In the genomic region with DNA sequence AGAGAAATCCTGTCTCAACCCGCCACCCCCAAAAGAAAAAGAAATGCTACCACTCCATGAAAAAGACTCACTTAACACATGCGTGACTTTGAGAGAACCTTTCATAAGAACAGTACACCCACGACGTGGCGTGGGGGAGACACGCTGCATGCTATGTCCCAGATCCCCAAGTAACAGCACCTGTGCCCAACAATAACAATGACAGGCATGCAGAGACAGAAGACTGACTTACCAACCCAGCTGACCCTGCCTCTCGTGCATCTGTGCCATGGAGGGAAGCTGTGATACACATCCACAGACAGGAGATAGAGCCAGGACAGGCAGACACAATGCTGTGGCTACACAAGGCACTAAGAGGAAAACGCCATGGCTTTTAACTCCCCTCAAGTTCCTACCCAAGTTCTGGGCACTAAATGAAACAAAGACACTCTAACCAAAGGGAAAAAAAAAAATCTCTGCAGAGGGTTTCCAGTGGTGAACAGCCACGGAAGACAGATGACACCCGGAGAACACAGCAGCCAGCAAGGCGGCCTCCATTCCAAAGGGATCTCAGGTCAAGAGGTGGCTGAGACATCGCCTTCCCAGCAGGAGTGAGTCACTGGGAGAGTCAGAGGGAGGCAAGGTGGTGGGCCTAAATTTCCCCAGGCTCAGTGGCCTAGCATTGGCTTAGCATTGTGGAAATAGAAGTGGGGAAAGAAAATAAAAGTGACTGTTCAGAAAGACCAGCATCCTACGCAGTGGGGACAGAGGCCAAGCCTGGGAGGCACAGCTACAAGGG, we compare ENCODE assay signal across 20 mouse cellular contexts. TPM values are rescaled to one million over a fixed set of nuclear protein-coding genes. Genes with fewer than 3 reads are reported as not detected.
DNase-seq lines count a peak whose midpoint lies in the region; ATAC-seq and TF ChIP-seq lines count a peak whose summit lies in the region.
"Had no signal": no experiment of that assay in that cellular context is flagged by ENCODE, and none has a peak within 500 bp of the region (broad histone marks: within the 10 kb centered on the region; RNA-seq: fewer than 3 reads in every experiment).

No protein-coding gene starts in this region.

- H3K4me2 ChIP-seq in heart, embryonic 11.5 days: no peak overlapping the region
- H3K4me2 ChIP-seq: forebrain, embryonic 12.5 days; forebrain, embryonic 15.5 days; hindbrain, embryonic 13.5 days had no signal

- H3K4me1 ChIP-seq in heart, embryonic 11.5 days (ENCODE audit: control insufficient read depth, insufficient read depth, low read length): peaks cover 1% of the 10 kb centered on the region
- H3K4me1 ChIP-seq in embryonic fibroblast, embryonic 13.5 days (ENCODE audit: control insufficient read depth, insufficient read depth, low read length): peaks cover 15% of the 10 kb centered on the region

- no peak for TF ChIP-seq POLR2A in embryonic fibroblast, embryonic 13.5 days (IDR thresholded peaks at IDR 0.05; ENCODE audit: low read depth, low read length)

- no peaks in the 10 kb centered on the region for H3K36me3 ChIP-seq in heart, embryonic 11.5 days (ENCODE audit: control insufficient read depth, insufficient read depth, low read length)
- H3K36me3 ChIP-seq: forebrain, embryonic 15.5 days; heart, embryonic 10.5 days; hindbrain, embryonic 13.5 days had no signal

- WGBS in heart, embryonic 11.5 days (ENCODE audit: insufficient replicate concordance): 82% methylated on average over 13 of the region's 13 CpGs

- DNase-seq in heart, adult 11 months: no peak
- DNase-seq in 3T3-L1 (ENCODE audit: low read depth, low spot score): peak; percentile 85
- DNase-seq in left cerebral cortex, adult 9 months (ENCODE audit: low spot score in 2 of 2): no peak
- DNase-seq: adrenal gland, postnatal 10 days; cerebellum, adult 18-20 months; cerebellum, adult 9-10 months; cerebellum, postnatal 14 days; gastrocnemius, postnatal 25 days; heart, adult 2 months; kidney, adult 18-20 months had no signal

- no peak for ATAC-seq in heart, embryonic 11.5 days (replicated peaks; ENCODE audit: insufficient number of reproducible peaks, low FRiP score, low TSS enrichment)
- no peak for ATAC-seq in erythroid progenitor cell, adult 5-6 weeks (replicated peaks; ENCODE audit: low FRiP score, poor library complexity, severe bottlenecking)
- ATAC-seq: forebrain, embryonic 15.5 days; hindbrain, postnatal 0 days; inflammation-experienced regulatory T-cells, adult 6 months; intestine, embryonic 16.5 days had no signal

- H3K9me3 ChIP-seq in heart, embryonic 11.5 days (replicated peaks; ENCODE audit: control insufficient read depth, low read length): no peaks in the 10 kb centered on the region
- H3K9me3 ChIP-seq: forebrain, embryonic 12.5 days; forebrain, embryonic 15.5 days; heart, embryonic 10.5 days; hindbrain, embryonic 13.5 days had no signal

- no peaks in the 10 kb centered on the region for H3K27me3 ChIP-seq in heart, embryonic 11.5 days (ENCODE audit: control insufficient read depth, insufficient read depth, low read length)
- H3K27me3 ChIP-seq: forebrain, embryonic 12.5 days; forebrain, embryonic 15.5 days; hindbrain, embryonic 13.5 days had no signal

- no peak for TF ChIP-seq CTCF in embryonic fibroblast, embryonic 13.5 days (IDR thresholded peaks at IDR 0.05; ENCODE audit: borderline replicate concordance, insufficient read depth, low read length)

- H3K9ac ChIP-seq in heart, embryonic 11.5 days (ENCODE audit: low read depth, low read length): peak overlapping the region; percentile 16; the same call in 1 of the 2 replicates
- H3K9ac ChIP-seq: forebrain, embryonic 12.5 days; forebrain, embryonic 15.5 days; hindbrain, embryonic 13.5 days had no signal

- H3K27ac ChIP-seq in heart, embryonic 11.5 days (ENCODE audit: low read depth, low read length): no peak overlapping the region
- H3K27ac ChIP-seq in embryonic fibroblast, embryonic 13.5 days (ENCODE audit: insufficient read depth, low read length): peak overlapping the region; percentile 90
- H3K27ac ChIP-seq: forebrain, embryonic 12.5 days; forebrain, embryonic 15.5 days; heart, adult 2 months; heart, embryonic 10.5 days; hindbrain, embryonic 13.5 days; hindbrain, postnatal 0 days had no signal

- H3K4me3 ChIP-seq in heart, embryonic 11.5 days (ENCODE audit: low read depth, low read length): no peak overlapping the region
- no peak overlapping the region for H3K4me3 ChIP-seq in embryonic fibroblast, embryonic 13.5 days (ENCODE audit: insufficient read depth, low read length)
- H3K4me3 ChIP-seq: forebrain, embryonic 12.5 days; forebrain, embryonic 15.5 days; heart, adult 2 months; heart, embryonic 10.5 days; hindbrain, embryonic 13.5 days had no signal

RNA-seq across cellular contexts. Expression of a gene that starts 43.5 kb away (rescaled TPM):
- polyA plus RNA-seq in heart, embryonic 11.5 days (2014; fragmentation: Nextera tagmentation; extraction: Ambion mirVana): 97.9 and 110 TPM in 2 replicates
- polyA plus RNA-seq in embryonic fibroblast, embryonic 13.5 days (2011; ENCODE audit: insufficient read length, low read depth, missing spikeins): 135 and 137 TPM in 2 replicates
- 34.4 and 43.6 TPM in 2 replicates for total RNA-seq in erythroid progenitor cell, adult 5-6 weeks (2015; ENCODE audit: low replicate concordance)
- 14.7 and 40.8 TPM in 2 replicates for total RNA-seq in erythroid progenitor cell, adult 5-6 weeks (2017; ENCODE audit: low replicate concordance)
